Mouse (Mus musculus) hindbrain, embryonic 13.5 days (tissue): Measurements from ENCODE around the gene Poc1a. TPM values are rescaled to one million over a fixed set of nuclear protein-coding genes. Genes with fewer than 3 reads are reported as not detected.
A peak's percentile ranks its signal among the peaks of the same experiment; 100 is the strongest.

ENCODE experiments used
- ATAC-seq: fragments of 200-750 bp; cut with Nextera tagmentation; 2 replicates; pipeline ENCODE4 v1.8.0; 2017; ENCODE audit warnings: moderate TSS enrichment; ENCODE audit not compliant: low FRiP score
- H3K27ac ChIP-seq: fragments of 300-500 bp; sonication (generic); 2 replicates; pipeline ENCODE4 v1.5.1; 2015; ENCODE audit warnings: inconsistent platforms, mild to moderate bottlenecking, moderate library complexity
- H3K27me3 ChIP-seq: fragments of 300-500 bp; sonication (generic); 2 replicates; pipeline ENCODE4 v1.6.1; 2015; ENCODE audit warnings: mild to moderate bottlenecking, inconsistent platforms
- H3K36me3 ChIP-seq: fragments of 300-500 bp; sonication (generic); 2 replicates; pipeline ENCODE4 v1.6.1; 2015; ENCODE audit warnings: mild to moderate bottlenecking, inconsistent platforms
- H3K4me1 ChIP-seq: fragments of 300-500 bp; sonication (generic); replicated peaks from 2 replicates; pipeline ENCODE4 v1.6.1; 2015; ENCODE audit warnings: inconsistent platforms
- H3K4me2 ChIP-seq: fragments of 300-500 bp; sonication (generic); 2 replicates; pipeline ENCODE4 v1.6.1; 2015; ENCODE audit warnings: inconsistent platforms, mild to moderate bottlenecking, moderate library complexity
- H3K4me3 ChIP-seq: fragments of 300-500 bp; sonication (generic); 2 replicates; pipeline ENCODE4 v1.5.1; 2015; ENCODE audit warnings: mild to moderate bottlenecking, inconsistent platforms
- H3K9ac ChIP-seq: fragments of 300-500 bp; sonication (generic); 2 replicates; pipeline ENCODE4 v1.6.1; 2015; ENCODE audit warnings: mild to moderate bottlenecking, inconsistent platforms
- H3K9me3 ChIP-seq: fragments of 300-500 bp; sonication (generic); 2 replicates; pipeline ENCODE4 v1.6.1; 2016; ENCODE audit warnings: inconsistent platforms
- WGBS: fragments of 180-500 bp; shearing (Covaris S2); methylation state at CpG from one replicate; pipeline ENCODE4 v1.1.7; 2015; 5-methylcytosine and 5-hydroxymethylcytosine counted together
- polyA plus RNA-seq: library from polyadenylated mRNA; unstranded; fragments of >200 nt; fragmentation: Nextera tagmentation; extraction: Ambion mirVana; gene quantifications from 2 replicates; pipeline ENCODE4 v1.2.1, GENCODE M21; 2015

Gene Poc1a
- polyA plus RNA-seq, 1 experiment from 2014 or later, result 8.9 TPM

DNA sequence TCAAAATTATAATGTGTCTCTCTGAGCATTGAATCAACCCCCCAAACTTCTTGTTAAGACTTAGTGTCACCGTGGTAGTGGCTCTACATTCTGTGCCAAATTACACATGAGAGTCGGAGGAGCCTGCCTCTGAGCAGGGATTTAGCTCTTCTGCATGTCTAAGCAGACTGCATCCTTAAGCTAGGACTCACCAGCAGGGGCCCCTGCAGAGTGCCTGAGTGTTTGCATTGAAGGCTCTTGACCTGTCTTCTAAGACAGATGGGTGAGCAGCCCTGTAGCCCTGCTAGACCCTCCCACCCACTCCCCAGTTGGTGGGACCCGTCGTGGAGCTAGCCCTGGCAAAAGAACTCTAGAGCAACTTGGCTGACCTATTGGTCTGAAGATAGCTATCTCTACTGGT, 6.3 kb downstream of the Poc1a start:
- 44% methylated on average over 4 of the region's 4 CpGs for WGBS
- no peak overlapping the region for H3K27ac ChIP-seq
- H3K4me1 ChIP-seq, result no peaks in the 10 kb centered on the region
- no peak overlapping the region for H3K4me3 ChIP-seq
- H3K36me3 ChIP-seq, result peaks cover 26% of the 10 kb centered on the region; the same call in 1 of the 2 replicates
- no peak overlapping the region for H3K9ac ChIP-seq
- no peak for ATAC-seq
- H3K4me2 ChIP-seq, result no peak overlapping the region
- no peaks in the 10 kb centered on the region for H3K9me3 ChIP-seq
- H3K27me3 ChIP-seq, result no peaks in the 10 kb centered on the region

DNA sequence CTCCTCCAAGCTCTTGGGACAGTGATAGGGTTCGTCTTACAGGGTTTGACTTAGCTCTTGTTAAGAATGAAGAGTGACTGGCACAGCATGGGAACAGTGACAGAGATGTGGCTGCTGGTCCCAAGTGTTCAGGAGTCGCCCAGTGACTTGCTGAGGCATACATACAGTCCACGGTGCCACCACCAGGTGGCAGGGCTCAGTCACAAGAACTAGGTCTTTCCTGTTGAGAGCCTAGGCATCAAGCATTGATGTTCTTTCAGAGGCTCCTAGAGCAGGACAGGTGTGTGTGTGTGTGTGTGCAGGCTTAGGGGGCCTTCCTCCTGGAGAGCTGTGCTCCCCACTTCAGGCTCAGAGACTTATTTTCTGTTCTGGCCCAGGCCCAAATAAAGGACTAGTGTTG, 8.0 kb downstream of the Poc1a start:
- Histone ChIP-seq H3K27ac (no peak overlapping the region), H3K9me3 (no peaks in the 10 kb centered on the region), H3K4me3 (no peak overlapping the region), H3K4me2 (no peak overlapping the region), H3K27me3 (no peaks in the 10 kb centered on the region), H3K9ac (no peak overlapping the region), H3K4me1 (no peaks in the 10 kb centered on the region), H3K36me3 (peaks cover 31% of the 10 kb centered on the region; the same call in 1 of the 2 replicates)
- WGBS, result 24% methylated on average over 3 of the region's 3 CpGs
- peak; percentile 74 for ATAC-seq

DNA sequence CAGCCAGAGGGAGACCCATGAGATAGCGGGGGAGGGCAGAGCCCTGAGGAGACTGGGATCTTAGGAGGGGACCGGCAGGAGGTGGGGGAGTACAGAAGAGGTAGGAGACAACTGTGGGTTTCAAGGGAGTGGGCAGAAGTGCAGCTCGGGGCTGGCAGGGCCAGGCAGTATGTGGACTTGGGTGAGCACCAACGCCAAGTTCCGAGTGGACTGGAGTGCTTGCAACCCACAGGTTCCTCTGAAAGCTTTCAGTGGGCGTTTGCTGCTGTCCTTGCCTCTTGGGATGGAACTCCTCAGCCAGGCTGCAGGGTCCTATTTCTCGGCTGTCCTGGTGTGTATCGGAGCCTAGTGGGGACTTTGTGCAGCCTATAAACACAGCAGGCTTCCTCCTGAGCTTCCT, 9.0 kb downstream of the Poc1a start:
- H3K27ac ChIP-seq, result no peak overlapping the region
- no peak for ATAC-seq
- peaks cover 29% of the 10 kb centered on the region for H3K36me3 ChIP-seq
- whole genome bisulfite sequencing, result 92% methylated on average over 8 of the region's 8 CpGs
- H3K9me3 ChIP-seq, result no peaks in the 10 kb centered on the region
- no peaks in the 10 kb centered on the region for H3K4me1 ChIP-seq
- H3K27me3 ChIP-seq, result no peaks in the 10 kb centered on the region
- H3K4me2 ChIP-seq, result no peak overlapping the region
- 0 out of 2 replicates have a peak overlapping the region, but pooled peaks have one; percentile 15 for H3K9ac ChIP-seq
- no peak overlapping the region for H3K4me3 ChIP-seq

DNA sequence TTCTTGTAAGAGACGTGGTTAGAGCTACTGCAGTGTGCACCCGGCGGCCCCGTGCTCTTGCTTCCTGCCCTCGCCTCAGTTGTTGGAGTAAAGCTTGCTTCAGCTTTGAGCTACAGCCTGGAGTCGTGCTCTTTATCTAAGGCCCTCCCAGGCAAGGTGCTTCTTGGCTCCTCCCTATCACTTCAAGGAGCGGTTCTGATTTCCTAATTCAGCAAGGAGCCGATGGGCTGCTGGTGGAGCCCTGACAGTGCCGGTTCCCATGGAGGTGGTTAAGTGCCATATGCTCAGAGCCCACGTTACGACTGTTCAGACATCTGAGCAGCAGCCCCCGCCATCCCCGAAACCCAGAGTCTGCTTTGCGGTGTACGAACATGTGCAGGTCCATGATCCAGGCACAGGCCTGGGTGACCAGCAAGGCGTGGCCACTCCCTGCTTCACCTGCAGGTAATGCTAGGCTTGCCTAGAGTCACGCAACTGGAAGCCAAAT, 9.8 kb downstream of the Poc1a start:
- Histone ChIP-seq H3K27ac (no peak overlapping the region), H3K4me3 (no peak overlapping the region), H3K36me3 (peaks cover 23% of the 10 kb centered on the region), H3K4me1 (no peaks in the 10 kb centered on the region), H3K27me3 (no peaks in the 10 kb centered on the region), H3K4me2 (no peak overlapping the region), H3K9ac (no peak overlapping the region), H3K9me3 (no peaks in the 10 kb centered on the region)
- ATAC-seq, result no peak
- WGBS, result 93% methylated on average over 17 of the region's 17 CpGs

DNA sequence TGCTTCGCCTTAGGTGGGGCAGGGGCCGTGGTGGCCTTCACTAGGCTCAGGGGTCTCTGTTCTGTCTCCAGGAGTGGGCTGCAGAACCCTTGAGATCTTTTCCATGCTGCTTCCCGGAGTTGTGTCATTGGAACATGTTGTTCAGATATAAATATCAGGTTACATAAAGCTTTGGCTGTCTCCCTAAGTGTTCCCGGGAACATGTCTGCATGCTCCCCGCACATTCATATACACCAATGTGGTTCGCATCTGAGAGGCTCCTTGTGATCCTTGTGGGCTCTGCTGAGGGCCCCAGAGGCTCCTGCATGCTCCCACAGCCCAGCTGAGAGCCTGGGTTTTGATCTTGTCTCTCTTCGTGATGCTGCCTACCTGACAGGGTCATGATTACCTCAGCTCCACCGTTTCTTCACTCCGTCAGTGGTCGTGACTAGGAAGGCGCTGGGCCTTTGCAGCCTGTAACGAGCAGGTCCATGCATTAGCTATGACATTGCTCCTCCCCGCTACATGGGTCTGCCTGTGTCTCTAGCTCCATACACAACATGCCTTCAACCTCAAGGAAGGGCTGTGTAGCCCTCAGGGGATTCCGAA, 12.8 kb downstream of the Poc1a start:
- H3K9me3 ChIP-seq, result no peaks in the 10 kb centered on the region
- no peaks in the 10 kb centered on the region for H3K27me3 ChIP-seq
- peaks cover 16% of the 10 kb centered on the region for H3K36me3 ChIP-seq
- ATAC-seq, result no peak
- 93% methylated on average over 14 of the region's 14 CpGs for WGBS
- H3K27ac ChIP-seq, result no peak overlapping the region
- no peak overlapping the region for H3K4me2 ChIP-seq
- H3K4me3 ChIP-seq, result no peak overlapping the region
- H3K4me1 ChIP-seq, result no peaks in the 10 kb centered on the region
- no peak overlapping the region for H3K9ac ChIP-seq

DNA sequence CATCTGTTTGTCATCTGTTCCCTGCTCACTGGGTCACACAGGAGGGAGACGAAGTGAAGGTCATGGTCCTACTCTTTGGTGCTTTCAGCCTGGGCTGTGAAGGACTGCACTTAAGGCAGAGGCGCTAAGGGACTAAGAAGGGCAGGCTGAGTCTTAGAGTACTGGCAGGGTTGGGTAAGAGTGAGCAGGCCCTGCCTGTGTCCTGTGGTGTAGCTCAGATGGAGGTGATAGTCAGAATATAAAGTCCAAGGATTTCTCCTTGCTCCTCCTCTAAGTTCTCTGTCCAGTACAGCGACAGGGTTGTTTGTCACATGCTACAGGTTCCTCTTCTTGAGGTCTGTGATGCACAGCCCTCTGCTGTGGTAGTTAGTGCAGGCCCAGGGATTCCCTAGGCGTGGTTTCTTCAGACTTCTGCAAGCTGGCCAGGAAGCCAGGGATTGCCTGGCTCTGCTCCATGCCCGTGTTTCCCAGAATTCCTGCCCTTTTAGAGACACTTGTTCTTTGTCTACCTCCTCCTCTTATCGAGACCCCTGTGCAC, 15.8 kb downstream of the Poc1a start:
- Histone ChIP-seq H3K27me3 (no peaks in the 10 kb centered on the region), H3K4me3 (no peak overlapping the region), H3K27ac (no peak overlapping the region), H3K36me3 (peaks cover 12% of the 10 kb centered on the region), H3K4me1 (no peaks in the 10 kb centered on the region), H3K4me2 (no peak overlapping the region), H3K9me3 (no peaks in the 10 kb centered on the region), H3K9ac (0 out of 2 replicates have a peak overlapping the region, but pooled peaks have one; percentile 20)
- 82% methylated on average over 6 of the region's 6 CpGs for WGBS
- ATAC-seq, result no peak

DNA sequence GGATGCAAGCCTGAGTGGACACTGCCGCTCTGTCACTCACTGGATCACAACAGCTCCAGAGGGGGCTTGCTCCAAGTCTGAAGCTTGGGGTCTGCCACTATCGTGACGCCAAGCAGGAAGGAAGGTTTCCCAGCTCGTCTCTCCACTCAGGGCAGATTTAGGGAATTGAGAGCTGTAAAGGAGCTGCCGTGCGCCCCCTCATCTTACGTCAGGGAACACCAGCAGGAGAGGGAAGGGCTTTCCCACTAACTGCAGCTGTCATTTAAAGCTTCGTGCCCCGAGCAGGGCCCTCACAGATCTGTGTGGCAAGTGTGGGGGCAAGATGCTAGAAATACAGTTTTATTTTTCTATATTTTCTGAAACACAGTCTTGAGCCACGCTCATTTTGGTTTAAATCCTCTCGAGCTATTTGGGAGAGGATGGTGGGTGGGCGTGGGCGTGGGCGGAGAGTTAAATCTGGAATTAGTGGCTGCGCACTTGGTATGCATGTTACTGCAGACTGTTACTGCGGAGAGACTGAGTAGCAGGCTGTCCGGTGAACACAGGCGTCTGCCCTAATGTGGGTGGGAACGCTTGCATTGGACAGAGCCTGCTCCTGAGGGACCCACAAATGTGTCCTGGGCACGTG, 19.4 kb downstream of the Poc1a start:
- H3K4me1 ChIP-seq, result no peaks in the 10 kb centered on the region
- no peak overlapping the region for H3K4me2 ChIP-seq
- WGBS, result 86% methylated on average over 20 of the region's 20 CpGs
- H3K27ac ChIP-seq, result no peak overlapping the region
- H3K9me3 ChIP-seq, result no peaks in the 10 kb centered on the region
- no peaks in the 10 kb centered on the region for H3K27me3 ChIP-seq
- H3K9ac ChIP-seq, result no peak overlapping the region
- ATAC-seq, result no peak
- peaks cover 6% of the 10 kb centered on the region for H3K36me3 ChIP-seq
- no peak overlapping the region for H3K4me3 ChIP-seq

DNA sequence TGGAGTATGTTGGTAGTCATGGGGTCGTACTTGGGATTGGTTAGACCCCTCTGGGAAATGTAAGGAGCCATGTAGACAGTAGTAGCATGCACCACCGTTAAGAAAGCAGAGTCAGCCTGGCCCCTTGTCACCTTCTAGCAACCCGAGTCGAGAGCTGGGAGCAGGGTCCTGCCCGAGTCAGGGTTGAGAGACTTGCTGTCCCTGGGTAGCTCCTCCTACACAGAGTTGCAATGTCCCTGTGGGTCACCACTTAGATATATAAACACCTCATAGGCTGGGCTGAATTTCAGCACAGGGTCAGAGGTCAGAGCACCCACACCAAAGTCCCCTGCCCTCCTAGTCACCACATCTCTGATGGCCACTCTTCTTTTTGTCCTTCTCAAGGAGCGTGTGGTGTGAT, 20.1 kb downstream of the Poc1a start:
- H3K27me3 ChIP-seq, result no peaks in the 10 kb centered on the region
- no peak for ATAC-seq
- WGBS, result 85% methylated on average over 6 of the region's 6 CpGs
- no peak overlapping the region for H3K4me2 ChIP-seq
- no peak overlapping the region for H3K27ac ChIP-seq
- H3K9ac ChIP-seq, result no peak overlapping the region
- H3K4me1 ChIP-seq, result no peaks in the 10 kb centered on the region
- peaks cover 6% of the 10 kb centered on the region; the same call in 1 of the 2 replicates for H3K36me3 ChIP-seq
- H3K4me3 ChIP-seq, result no peak overlapping the region
- no peaks in the 10 kb centered on the region for H3K9me3 ChIP-seq

DNA sequence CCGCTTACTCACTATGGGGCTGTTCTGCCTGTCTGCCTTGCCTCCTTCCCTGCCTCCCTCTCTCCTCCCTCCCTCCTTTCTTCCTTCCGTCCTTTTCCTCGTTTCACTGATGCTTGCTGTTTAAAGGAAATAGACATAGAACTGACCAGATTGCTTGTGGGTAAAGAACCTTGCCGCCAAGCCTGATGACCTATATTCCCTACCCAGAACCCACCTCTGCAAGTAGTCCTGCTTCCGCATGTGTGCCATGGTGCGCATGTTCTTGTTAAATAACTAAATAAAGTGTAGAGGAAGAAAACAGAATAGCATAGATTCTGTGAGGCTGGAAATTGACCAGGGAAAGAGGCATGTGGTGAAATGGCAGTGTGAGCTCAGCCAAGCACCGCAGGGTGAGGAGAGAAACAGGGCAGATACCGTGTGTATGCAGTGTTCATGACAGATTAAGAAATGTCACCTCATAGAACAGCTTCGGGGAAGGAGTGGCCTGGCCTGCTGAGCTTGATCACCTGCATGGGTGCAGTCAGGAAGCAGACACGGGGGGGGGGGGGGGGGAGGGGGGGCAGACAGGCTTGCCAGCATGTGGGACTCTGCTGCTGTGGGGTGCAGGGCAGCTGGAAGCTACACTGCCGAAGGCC, 20.7 kb downstream of the Poc1a start:
- peaks cover 6% of the 10 kb centered on the region; the same call in 1 of the 2 replicates for H3K36me3 ChIP-seq
- H3K4me2 ChIP-seq, result no peak overlapping the region
- H3K4me1 ChIP-seq, result no peaks in the 10 kb centered on the region
- no peaks in the 10 kb centered on the region for H3K9me3 ChIP-seq
- ATAC-seq, result no peak
- no peak overlapping the region for H3K27ac ChIP-seq
- no peaks in the 10 kb centered on the region for H3K27me3 ChIP-seq
- no peak overlapping the region for H3K4me3 ChIP-seq
- no peak overlapping the region for H3K9ac ChIP-seq
- 78% methylated on average over 11 of the region's 11 CpGs for WGBS

DNA sequence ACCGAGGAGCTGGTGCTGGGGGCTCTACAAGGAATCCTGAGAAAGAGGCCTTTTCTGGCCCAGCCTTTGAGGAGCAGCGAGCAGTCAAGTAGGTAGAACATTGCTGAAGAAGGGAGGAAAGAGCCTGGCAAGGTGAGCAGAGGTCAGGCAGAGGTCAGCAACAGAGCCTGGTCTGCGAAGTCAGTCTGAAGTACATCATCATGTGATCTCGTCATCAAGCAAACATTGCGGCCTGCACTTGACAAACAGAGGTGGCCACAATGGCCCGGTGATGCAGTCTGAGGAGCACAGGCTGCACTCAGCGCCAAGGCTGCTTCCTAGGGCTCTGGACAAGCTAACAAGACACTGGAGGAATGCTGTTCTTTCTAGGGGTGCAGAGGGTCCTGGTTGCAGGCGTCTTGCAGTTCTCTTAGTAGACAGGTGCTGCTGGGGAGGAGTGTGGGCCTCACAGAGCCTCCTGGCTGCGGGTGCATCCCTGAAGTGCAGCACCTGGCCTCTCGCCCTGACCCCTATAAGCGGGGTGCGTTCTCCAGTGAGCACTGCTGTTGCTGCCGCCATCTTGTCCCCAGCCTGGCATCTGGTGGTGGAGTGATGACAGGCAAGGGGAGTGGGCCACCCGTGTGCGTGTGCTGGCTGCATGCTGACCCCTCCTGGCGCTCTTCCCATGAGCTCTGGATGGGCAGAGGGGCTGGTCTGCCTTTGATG, 21.7 kb downstream of the Poc1a start:
- Histone ChIP-seq H3K27ac (no peak overlapping the region), H3K4me2 (no peak overlapping the region), H3K27me3 (no peaks in the 10 kb centered on the region), H3K36me3 (peaks cover 6% of the 10 kb centered on the region; the same call in 1 of the 2 replicates), H3K4me3 (no peak overlapping the region), H3K9me3 (no peaks in the 10 kb centered on the region), H3K9ac (0 out of 2 replicates have a peak overlapping the region, but pooled peaks have one; percentile 5), H3K4me1 (no peaks in the 10 kb centered on the region)
- ATAC-seq, result no peak
- 88% methylated on average over 16 of the region's 16 CpGs for WGBS

DNA sequence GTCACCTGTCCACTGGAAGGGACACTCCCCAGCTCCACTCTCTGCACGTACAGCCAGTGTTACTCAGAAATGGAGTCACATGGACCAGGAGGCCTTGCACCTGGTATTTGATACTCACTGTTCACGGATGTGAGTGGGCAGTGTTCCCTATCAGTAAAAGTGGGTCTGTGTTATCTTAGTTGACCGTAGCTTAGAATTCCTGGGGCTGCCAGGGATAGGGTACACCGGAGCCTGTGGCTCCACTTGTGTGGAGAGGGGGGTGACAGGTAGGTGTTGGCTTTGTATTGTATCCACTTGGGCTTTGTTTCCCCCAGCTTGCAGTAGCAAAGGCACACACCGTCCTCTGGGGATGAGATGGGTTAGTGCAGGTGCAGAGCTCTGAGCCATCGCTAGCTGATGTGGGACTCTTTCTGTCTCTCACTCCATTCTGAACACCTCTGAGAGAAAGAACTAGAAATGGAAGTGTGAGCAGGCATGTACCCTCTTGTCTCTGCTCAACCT, 22.6 kb downstream of the Poc1a start:
- no peaks in the 10 kb centered on the region for H3K9me3 ChIP-seq
- H3K27ac ChIP-seq, result no peak overlapping the region
- no peak overlapping the region for H3K4me3 ChIP-seq
- H3K36me3 ChIP-seq, result no peaks in the 10 kb centered on the region
- H3K4me1 ChIP-seq, result no peaks in the 10 kb centered on the region
- no peak for ATAC-seq
- no peak overlapping the region for H3K4me2 ChIP-seq
- no peaks in the 10 kb centered on the region for H3K27me3 ChIP-seq
- WGBS, result 97% methylated on average over 6 of the region's 6 CpGs
- H3K9ac ChIP-seq, result no peak overlapping the region

DNA sequence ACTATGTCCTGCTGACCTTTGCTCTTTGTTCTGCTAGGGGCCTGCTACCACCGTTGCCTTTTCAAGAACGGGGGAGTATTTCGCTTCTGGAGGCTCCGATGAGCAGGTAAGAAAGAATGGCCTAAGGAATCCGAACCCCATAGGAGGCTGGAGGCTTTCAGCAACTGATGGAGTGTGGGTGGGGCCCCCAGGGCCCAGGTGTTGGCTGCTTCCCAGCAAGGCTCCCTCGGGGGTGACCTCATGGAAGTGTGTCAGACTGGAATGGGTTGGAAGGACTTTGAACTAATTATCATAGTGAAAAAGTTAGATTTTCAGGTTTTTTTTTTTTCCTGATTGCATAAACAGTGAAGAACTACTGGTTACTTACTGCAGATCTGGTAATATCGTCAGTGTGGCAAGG, 24.4 kb downstream of the Poc1a start:
- Histone ChIP-seq H3K9ac (no peak overlapping the region), H3K4me3 (no peak overlapping the region), H3K4me2 (no peak overlapping the region), H3K36me3 (peaks cover 3% of the 10 kb centered on the region; the same call in 1 of the 2 replicates), H3K4me1 (no peaks in the 10 kb centered on the region), H3K27ac (no peak overlapping the region), H3K27me3 (no peaks in the 10 kb centered on the region), H3K9me3 (no peaks in the 10 kb centered on the region)
- 85% methylated on average over 7 of the region's 7 CpGs for WGBS
- ATAC-seq, result no peak
